Mouse (Mus musculus): Measurements from ENCODE around the gene Snx10.

DNA sequence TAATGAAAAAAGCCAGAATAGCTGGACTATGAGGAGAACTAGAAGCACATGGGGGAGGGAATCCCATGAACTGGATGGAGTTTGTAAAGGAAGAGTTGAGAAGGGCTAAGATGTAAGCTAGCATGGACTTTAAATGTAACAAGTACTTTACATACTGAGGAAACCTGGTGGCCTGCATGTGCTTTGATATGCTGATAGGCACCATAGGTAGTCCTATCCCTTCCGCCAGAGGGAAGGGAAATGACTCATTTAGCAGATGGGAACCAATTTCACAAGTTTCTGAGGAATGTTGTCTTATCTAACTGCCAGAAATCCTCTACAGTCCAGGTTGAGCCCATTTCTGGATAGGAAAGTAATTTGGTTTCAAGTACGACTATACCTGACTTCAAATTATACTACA, 38.1 kb upstream of the Snx10 start:
- TF ChIP-seq POLR2A (IDR thresholded peaks at IDR 0.05; ENCODE audit: control insufficient read depth, low read depth, low read length) (no peak), CTCF (IDR thresholded peaks at IDR 0.05; ENCODE audit: control insufficient read depth, insufficient read depth, insufficient replicate concordance, low read depth, low read length) (no peak)
